Mouse (Mus musculus) common myeloid progenitor, adult 5-6 weeks (primary cell): Measurements from ENCODE around the gene Unc50. TPM values are rescaled to one million over a fixed set of nuclear protein-coding genes. Genes with fewer than 3 reads are reported as not detected.

Source experiments
- ATAC-seq: replicated peaks from 2 replicates; pipeline ENCODE4 v1.8.0; 2016; ENCODE audit warnings: low read depth, mild to moderate bottlenecking, moderate TSS enrichment, inconsistent platforms; ENCODE audit not compliant: poor library complexity, severe bottlenecking
- total RNA-seq: library from RNA; stranded (forward); fragments of 200-1000, 187-1606 nt; gene quantifications from 2 replicates; pipeline ENCODE4 v1.2.3, GENCODE M21; 2017

Unc50 gene
- total RNA-seq, 1 experiment from 2014 or later: 49.2 TPM

DNA sequence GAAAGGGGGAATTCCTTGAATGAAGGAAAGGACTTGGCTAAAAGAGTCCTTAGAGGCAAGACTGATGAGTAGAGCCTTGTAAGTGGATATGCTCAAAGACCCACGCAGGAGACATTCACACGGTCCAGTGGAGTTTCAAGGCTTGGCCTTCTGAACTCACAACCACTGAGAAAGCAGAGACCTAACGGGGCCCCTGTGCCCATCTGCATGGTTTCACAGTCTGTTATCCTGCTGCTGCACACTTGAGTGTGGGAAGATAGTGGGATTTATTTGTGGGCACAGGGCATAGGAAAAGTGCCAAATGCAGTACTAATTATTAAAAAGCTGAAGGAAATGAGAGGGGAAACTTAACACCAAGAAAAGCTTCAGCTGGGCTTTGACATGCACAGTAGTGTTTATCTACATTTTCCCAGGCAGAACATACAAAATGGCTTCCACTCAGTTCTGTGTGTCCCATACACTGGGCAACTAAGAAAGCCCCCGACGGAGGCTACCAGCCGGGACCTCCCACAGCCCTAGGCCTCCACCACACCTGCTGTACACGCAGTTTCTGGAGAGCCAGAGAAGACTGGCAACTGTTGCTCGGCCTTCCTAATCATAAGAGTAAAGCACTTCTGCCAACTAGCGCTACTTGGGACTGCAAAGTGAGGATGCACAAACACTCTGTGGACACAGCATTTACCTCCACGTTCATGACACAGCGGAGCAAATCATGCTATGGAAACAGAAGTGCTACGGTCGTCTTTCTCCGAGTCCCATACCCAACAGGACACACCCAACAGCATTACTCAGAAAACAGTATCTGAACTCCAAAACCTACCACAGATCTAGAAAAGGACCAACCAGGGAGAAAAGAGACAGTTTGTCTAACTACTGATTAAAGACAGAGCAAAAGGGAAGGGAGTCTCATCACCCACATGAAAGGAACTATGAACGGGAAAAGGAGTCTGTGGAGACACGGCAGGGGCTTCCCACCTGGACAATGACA is 13.2 kb downstream of the Unc50 start:
- no peak for ATAC-seq

DNA sequence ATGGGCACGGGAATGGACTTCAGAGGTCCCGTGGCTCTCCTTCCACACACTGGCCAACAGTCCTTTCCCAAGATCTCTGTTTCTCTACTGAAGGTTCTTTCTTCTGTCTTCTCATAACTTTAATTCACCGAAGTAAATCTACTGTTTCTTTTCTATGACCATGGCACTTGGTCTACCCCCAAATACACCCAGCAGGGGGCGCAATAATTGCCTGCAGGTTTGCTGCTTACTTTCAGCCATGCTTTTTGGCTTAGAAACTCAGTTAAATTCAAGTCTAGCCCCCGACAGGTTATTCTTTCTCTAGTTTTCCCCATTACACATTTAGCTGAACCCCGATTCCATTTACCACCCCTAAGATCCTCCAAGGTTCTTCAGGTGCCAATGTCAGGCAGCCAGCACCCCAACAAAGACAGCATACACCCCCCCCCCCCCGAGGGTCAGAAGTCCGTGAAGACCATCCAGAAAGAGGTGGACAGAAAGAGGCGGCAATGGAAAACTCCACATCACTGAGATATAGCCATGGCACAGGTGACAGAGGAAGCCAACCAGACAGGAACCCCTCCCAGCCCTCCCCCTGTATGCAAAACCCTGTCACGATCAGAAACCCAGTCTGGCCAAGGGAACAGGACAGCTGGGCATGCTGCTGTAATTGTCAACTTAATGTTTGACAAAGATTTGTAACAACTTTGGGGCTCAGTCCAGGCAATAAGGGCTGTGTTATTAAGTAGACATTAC is 18.6 kb downstream of the Unc50 start:
- ATAC-seq: no peak

GRCm38 (mm10) chr1:37451270-37451669 is 21.3 kb downstream of the Unc50 start:
- ATAC-seq: no peak

- 0 out of 2 replicates have a peak, but pooled peaks have one; percentile 47 for ATAC-seq
These were observed 27.6 kb downstream of the Unc50 start for GRCm38 (mm10) chr1:37457546-37457945.

DNA sequence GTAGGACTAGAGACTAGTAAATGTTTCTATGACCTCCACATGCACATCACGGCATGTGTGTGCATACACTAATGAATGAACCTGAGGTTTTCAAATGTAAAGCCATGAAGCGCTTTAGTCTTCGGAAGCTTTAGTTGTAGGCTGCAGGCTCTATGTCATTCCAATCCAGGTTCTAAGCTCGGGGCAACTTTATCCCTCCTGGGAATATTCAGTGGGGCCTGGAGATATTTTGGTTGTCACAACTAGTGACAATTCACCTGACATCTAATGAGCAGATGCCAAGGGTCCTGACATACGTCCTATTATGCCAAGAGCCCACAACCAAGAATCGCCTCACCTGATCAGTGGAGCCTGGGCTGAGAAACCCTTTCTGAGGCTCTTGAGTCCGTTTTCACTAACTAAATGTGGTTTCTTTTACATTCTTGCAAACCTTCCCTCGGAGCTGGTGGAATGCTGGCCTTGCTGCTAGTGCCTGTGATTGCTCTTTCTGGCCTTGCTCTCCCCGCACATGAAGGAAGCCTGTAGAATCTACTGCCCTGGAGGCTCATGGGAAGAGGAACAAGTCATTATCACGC is 35.0 kb downstream of the Unc50 start:
- no peak for ATAC-seq

- ATAC-seq: 0 out of 2 replicates have a peak, but pooled peaks have one; percentile 42
These were observed 36.5 kb downstream of the Unc50 start for GRCm38 (mm10) chr1:37466322-37466995.

- no peak for ATAC-seq
These were observed 37.9 kb downstream of the Unc50 start for GRCm38 (mm10) chr1:37467806-37468205.

DNA sequence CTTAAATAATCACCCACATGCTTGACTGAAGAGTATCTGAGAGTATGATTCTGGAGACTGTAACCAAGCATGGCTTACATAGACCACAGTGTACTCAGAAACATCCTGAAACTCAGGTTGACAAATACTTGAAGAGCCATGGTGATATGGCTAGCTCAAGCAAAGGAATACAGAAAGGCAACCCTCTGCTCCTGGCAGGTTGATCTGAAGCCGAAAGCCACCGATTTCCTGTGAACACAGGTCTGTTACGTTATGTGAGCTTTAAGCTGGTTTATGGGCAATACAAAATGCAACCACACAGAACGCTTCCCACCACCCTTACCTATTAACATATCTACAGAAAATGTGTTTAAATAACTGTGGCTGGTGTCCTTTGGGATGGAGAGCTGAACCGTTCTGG is 39.1 kb downstream of the Unc50 start:
- no peak for ATAC-seq

GRCm38 (mm10) chr1:37471179-37472148 is 41.5 kb downstream of the Unc50 start:
- ATAC-seq: no peak

DNA sequence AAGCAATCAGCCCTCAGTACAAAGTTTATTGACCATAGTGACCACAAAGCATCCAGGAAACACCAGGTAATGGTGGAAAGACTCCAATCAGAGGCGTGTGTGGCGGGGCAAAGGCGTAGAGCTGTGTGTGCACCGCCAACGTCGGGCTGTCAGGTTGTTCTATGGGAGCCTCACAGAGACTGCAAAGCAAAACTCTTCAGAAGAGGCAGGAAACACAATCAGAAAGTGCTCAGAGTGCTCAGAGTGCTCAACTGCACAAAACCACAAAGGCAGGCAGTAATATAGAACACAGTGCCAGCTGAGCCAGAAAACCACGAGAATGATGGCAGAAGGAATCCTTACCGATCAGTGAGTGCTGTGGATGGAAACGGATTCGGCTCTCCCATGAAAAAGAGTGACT is 43.3 kb downstream of the Unc50 start:
- no peak for ATAC-seq

DNA sequence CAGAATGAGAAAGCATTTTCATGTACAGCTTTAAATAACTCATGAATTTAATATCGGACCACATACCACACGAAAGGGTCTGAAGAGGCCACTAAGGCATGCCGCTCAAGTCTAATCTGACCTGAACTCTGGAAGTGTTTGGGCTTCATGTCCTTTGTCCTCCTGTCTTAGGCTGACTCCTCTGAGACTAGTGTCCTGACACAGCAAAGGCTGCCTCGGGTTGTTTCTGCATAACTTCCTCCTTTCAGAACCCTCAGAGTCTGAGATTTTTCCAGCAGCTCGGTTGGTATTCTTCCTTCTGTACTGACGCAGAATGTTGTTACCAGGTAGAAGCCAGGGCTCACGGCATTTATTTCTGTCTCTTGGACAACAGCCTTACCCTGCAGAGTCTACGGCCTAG is 44.1 kb downstream of the Unc50 start:
- 0 out of 2 replicates have a peak, but pooled peaks have one; percentile 28 for ATAC-seq

- ATAC-seq: 0 out of 2 replicates have a peak, but pooled peaks have one; percentile 12
These were observed 44.8 kb downstream of the Unc50 start for GRCm38 (mm10) chr1:37474634-37475190.

GRCm38 (mm10) chr1:37475312-37475711 is 45.4 kb downstream of the Unc50 start:
- no peak for ATAC-seq

GRCm38 (mm10) chr1:37477250-37477649 is 47.3 kb downstream of the Unc50 start:
- ATAC-seq: no peak

DNA sequence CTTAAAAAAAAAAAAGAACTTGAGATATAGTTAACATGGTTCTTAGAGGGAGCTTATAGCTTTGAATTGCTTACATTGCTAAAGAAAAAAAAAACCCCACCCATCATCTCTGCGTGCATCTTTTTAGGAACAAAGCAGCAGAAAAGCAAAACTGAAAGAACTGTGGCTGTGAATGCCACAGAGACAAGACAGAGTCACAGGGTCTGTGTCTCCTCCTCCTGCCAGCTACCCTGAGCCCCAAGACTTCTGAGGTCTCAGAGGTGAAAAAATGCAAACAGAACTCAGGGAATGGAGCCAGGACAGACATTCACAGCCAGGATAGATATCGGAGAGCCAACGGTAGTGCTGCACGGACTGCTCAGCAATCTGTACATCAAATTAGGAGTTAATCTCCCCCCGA is 48.0 kb downstream of the Unc50 start:
- ATAC-seq: peak; percentile 19; the same call in 1 of the 2 replicates

- ATAC-seq: peak; percentile 57
These were observed 48.5 kb downstream of the Unc50 start for GRCm38 (mm10) chr1:37478416-37478815.

DNA sequence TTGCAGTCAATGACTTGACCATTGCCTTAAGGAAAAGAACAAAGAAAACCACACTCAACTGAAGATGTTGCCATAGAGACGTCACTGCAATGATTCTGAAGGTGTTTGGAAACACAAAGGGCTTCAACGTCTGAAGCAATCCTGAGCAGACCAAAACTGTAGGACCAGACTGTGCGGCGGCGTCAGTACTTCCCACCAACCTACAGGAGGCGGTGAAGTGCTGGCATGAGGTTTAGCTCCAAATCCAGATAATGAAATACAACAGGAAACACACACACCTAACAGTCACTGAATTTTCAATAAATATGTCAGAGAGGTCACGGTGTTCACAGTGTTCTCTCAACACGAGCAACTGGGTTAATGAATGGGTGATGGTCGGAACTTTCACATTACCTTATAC is 49.1 kb downstream of the Unc50 start:
- peak; percentile 53 for ATAC-seq

DNA sequence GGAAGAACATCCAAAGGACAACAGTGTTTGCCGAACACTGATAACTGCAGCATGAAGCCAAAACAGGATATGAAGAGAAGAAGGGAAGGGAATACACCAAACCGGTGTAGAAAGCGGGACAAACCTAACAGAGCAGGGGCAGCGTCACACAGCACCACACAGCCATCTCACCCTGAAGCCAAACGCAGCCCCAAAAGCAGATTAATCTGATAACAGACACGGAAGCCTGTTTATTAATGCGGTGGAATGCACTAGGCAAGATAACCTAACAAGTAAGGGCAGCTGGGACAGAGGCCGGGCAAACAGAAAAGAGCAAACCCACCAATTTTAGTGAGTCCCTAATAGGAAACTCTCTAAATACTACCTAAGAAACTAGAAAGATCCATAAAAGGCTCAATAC is 49.8 kb downstream of the Unc50 start:
- 0 out of 2 replicates have a peak, but pooled peaks have one; percentile 13 for ATAC-seq
